Mouse (Mus musculus): ENCODE results near the gene Gsx1.

DNA sequence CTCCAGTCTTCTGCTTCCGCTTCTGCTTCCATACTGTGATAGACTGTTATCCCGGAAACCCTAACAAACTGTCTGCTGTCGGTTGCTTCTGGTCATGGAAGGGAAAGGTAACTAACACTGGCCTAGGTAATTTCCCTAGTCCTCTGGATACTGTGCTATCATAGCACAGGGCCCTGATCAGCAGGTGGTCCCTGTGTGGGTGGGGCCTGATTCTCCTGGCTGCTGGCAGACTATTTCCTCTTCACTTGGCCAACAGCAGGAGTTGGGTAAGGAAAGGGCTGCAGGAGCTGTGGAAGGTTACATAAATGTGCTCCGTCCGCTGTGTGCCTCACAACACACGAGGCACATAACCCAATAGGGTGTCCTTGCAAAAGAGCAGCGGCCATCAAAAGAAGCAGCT lies 31.1 kb upstream of the Gsx1 start:
- no peak for TF ChIP-seq POLR2A (IDR thresholded peaks at IDR 0.05; ENCODE audit: low read depth, low read length)
- TF ChIP-seq CTCF (IDR thresholded peaks at IDR 0.05; ENCODE audit: extremely low read depth, insufficient read depth, insufficient read length, insufficient replicate concordance): no peak
